Mouse (Mus musculus): ENCODE measurements around the gene Rbm42. TPM values are rescaled to one million over a fixed set of nuclear protein-coding genes. Genes with fewer than 3 reads are reported as not detected.

The Rbm42 gene
- polyA plus RNA-seq (2014; fragmentation: Nextera tagmentation; extraction: Ambion mirVana) = 119 and 123 TPM in 2 replicates

DNA sequence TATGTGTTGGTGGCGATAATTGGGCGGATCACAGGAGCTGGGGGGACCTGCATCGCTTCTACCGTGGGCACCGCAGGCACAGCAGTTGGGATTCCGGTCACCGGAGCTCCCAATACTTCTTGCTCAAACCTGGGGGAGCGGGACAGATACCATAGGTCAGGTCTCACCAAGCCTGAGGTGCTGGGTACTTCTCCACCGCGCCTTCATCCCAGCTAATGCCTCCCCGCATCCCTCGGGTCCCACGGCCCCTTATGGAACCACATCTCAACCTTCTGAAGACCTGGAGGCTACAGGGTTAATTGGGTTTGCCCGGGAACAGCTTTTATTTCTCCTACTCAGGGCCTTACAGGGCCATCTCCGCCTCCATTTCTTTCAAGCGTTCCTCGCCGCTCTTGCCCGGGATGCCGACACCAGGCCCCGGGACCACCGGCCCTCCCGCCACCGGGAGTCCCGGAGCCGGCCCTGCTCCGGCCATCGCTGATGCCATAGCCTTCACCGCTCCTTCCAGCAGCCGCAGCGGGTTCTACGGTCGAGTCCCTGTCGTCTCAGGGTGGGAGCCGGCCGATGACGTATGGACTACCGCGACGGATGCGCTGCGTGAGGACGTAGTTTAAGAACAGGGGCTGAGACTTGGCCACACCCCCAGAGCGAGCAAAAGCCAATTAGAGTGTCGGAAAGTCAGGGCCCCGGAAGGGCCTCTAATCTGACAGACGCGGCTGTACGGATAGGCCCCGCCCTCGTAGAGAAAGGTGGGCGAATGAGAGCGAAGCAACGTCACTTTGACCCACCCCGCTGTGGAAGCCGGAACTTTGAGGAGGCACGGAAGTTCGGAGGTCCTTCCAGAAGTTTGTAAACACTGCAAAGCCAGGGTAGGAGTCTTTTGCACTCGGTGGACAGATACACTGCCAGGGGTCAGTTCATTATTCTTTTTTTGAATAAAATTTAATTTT, at the start of gene Rbm42:
Rbm42 (minus strand) TSS at position 727 of the 950 bp plus-strand sequence.
- 0 out of 2 replicates have a peak within 1 kb of the TSS, but pooled peaks have one; percentile 4 for H3K27ac ChIP-seq (ENCODE audit: low read depth, low read length)
- ATAC-seq (ENCODE audit: low FRiP score) = peak; percentile 100
- WGBS = 2% methylated on average over 59 of the region's 59 CpGs

GRCm38 (mm10) chr7:30698589-30698988, 48.5 kb upstream of the Rbm42 start, which contains the start of gene 2200002J24Rik:
Gene 2200002J24Rik, plus strand, starts transcription at chr7:30698926.
- 41% methylated on average over 9 of the region's 9 CpGs for WGBS
- Histone ChIP-seq H3K9me3 (ENCODE audit: control insufficient read depth, low read length) (no peaks in the 10 kb centered on the region), H3K4me2 (replicated peaks; ENCODE audit: low read depth, low read length) (no peak within 1 kb of the TSS), H3K27ac (ENCODE audit: low read depth, low read length) (no peak within 1 kb of the TSS), H3K4me1 (replicated peaks; ENCODE audit: control insufficient read depth, insufficient read depth, low read length) (no peaks in the 10 kb centered on the region), H3K36me3 (ENCODE audit: control insufficient read depth, insufficient read depth, low read length) (no peaks in the 10 kb centered on the region), H3K27me3 (ENCODE audit: control insufficient read depth, insufficient read depth, low read length) (no peaks in the 10 kb centered on the region), H3K4me3 (ENCODE audit: low read depth, low read length) (no peak within 1 kb of the TSS), H3K9ac (ENCODE audit: low read depth, low read length) (no peak within 1 kb of the TSS)
- ATAC-seq (ENCODE audit: low FRiP score) = no peak
- DNase-seq (ENCODE audit: low spot score) = peak; percentile 15

More for the DNA sequence above, at the start of gene Rbm42:
- DNase-seq (ENCODE audit: low spot score) = peak; percentile 97
- Histone ChIP-seq H3K27me3 (ENCODE audit: control insufficient read depth, insufficient read depth, low read length) (no peaks in the 10 kb centered on the region), H3K4me2 (replicated peaks; ENCODE audit: low read depth, low read length) (peak within 1 kb of the TSS; percentile 67), H3K9ac (ENCODE audit: low read depth, low read length) (peak within 1 kb of the TSS; percentile 77), H3K9me3 (ENCODE audit: control insufficient read depth, low read length) (no peaks in the 10 kb centered on the region), H3K36me3 (ENCODE audit: control insufficient read depth, insufficient read depth, low read length) (peaks cover 10% of the 10 kb centered on the region; the same call in 1 of the 2 replicates), H3K4me3 (ENCODE audit: low read depth, low read length) (peak within 1 kb of the TSS; percentile 71), H3K4me1 (replicated peaks; ENCODE audit: control insufficient read depth, insufficient read depth, low read length) (peaks cover 3% of the 10 kb centered on the region; the same call in 1 of the 2 replicates)

GRCm38 (mm10) chr7:30698101-30698500, 48.0 kb upstream of the Rbm42 start:
- WGBS = 59% methylated on average over 5 of the region's 5 CpGs
- Histone ChIP-seq H3K4me2 (replicated peaks; ENCODE audit: low read depth, low read length) (no peak overlapping the region), H3K27me3 (ENCODE audit: control insufficient read depth, insufficient read depth, low read length) (no peaks in the 10 kb centered on the region), H3K36me3 (ENCODE audit: control insufficient read depth, insufficient read depth, low read length) (no peaks in the 10 kb centered on the region), H3K4me1 (replicated peaks; ENCODE audit: control insufficient read depth, insufficient read depth, low read length) (no peaks in the 10 kb centered on the region), H3K4me3 (ENCODE audit: low read depth, low read length) (no peak overlapping the region), H3K9me3 (ENCODE audit: control insufficient read depth, low read length) (no peaks in the 10 kb centered on the region), H3K27ac (ENCODE audit: low read depth, low read length) (no peak overlapping the region), H3K9ac (ENCODE audit: low read depth, low read length) (no peak overlapping the region)
- no peak for DNase-seq (ENCODE audit: low spot score)
- ATAC-seq (ENCODE audit: low FRiP score) = no peak

- WGBS = 76% methylated on average over 6 of the region's 6 CpGs
- peaks cover 9% of the 10 kb centered on the region; the same call in 1 of the 2 replicates for H3K27me3 ChIP-seq (ENCODE audit: control insufficient read depth, insufficient read depth, low read length)
Observed at GRCm38 (mm10) chr7:30688325-30688724, 38.2 kb upstream of the Rbm42 start.

GRCm38 (mm10) chr7:30683425-30683824, 33.3 kb upstream of the Rbm42 start:
- Histone ChIP-seq H3K4me3 (ENCODE audit: low read depth, low read length) (no peak overlapping the region), H3K27me3 (ENCODE audit: control insufficient read depth, insufficient read depth, low read length) (peaks cover 9% of the 10 kb centered on the region; the same call in 1 of the 2 replicates), H3K27ac (ENCODE audit: low read depth, low read length) (no peak overlapping the region), H3K9me3 (ENCODE audit: control insufficient read depth, low read length) (no peaks in the 10 kb centered on the region), H3K4me2 (replicated peaks; ENCODE audit: low read depth, low read length) (no peak overlapping the region), H3K36me3 (ENCODE audit: control insufficient read depth, insufficient read depth, low read length) (no peaks in the 10 kb centered on the region), H3K9ac (ENCODE audit: low read depth, low read length) (no peak overlapping the region), H3K4me1 (replicated peaks; ENCODE audit: control insufficient read depth, insufficient read depth, low read length) (no peaks in the 10 kb centered on the region)
- ATAC-seq (ENCODE audit: low FRiP score) = no peak
- WGBS = 79% methylated on average over 2 of the region's 2 CpGs
- DNase-seq (ENCODE audit: low spot score) = no peak

More at GRCm38 (mm10) chr7:30688325-30688724, 38.2 kb upstream of the Rbm42 start:
- ATAC-seq (ENCODE audit: low FRiP score) (no peak), DNase-seq (ENCODE audit: low spot score) (peak; percentile 5)
- no peak overlapping the region for H3K4me3 ChIP-seq (ENCODE audit: low read depth, low read length)
- H3K4me2 ChIP-seq (replicated peaks; ENCODE audit: low read depth, low read length) = no peak overlapping the region
- H3K4me1 ChIP-seq (replicated peaks; ENCODE audit: control insufficient read depth, insufficient read depth, low read length) = no peaks in the 10 kb centered on the region
- H3K27ac ChIP-seq (ENCODE audit: low read depth, low read length) = no peak overlapping the region
- H3K9ac ChIP-seq (ENCODE audit: low read depth, low read length) = no peak overlapping the region
- no peaks in the 10 kb centered on the region for H3K36me3 ChIP-seq (ENCODE audit: control insufficient read depth, insufficient read depth, low read length)
- H3K9me3 ChIP-seq (ENCODE audit: control insufficient read depth, low read length) = no peaks in the 10 kb centered on the region

DNA sequence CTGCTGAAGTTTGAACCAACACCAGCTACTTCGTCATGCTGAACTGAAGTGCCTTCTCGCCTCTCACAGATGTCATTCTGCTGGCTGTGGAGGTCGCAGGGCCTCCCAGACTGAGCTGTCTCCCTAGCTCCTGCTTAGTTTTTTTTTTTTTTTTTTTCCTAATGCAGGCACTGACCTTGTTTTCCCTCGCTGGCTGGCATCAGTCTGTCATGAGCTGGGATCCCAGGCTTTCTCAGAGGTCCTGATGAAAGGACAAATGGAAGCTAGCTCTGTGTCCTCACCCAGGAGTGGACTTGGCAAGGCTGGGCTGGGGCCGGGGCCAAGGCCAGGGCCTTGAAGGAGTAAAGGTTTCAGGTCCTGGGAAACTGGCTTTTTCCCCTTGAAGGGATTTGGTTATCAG, 31.8 kb upstream of the Rbm42 start:
- no peak overlapping the region for H3K9ac ChIP-seq (ENCODE audit: low read depth, low read length)
- no peak overlapping the region for H3K27ac ChIP-seq (ENCODE audit: low read depth, low read length)
- WGBS = 68% methylated on average over 5 of the region's 5 CpGs
- no peak overlapping the region for H3K4me3 ChIP-seq (ENCODE audit: low read depth, low read length)
- no peak for ATAC-seq (ENCODE audit: low FRiP score)
- no peaks in the 10 kb centered on the region for H3K27me3 ChIP-seq (ENCODE audit: control insufficient read depth, insufficient read depth, low read length)
- no peaks in the 10 kb centered on the region for H3K36me3 ChIP-seq (ENCODE audit: control insufficient read depth, insufficient read depth, low read length)
- DNase-seq (ENCODE audit: low spot score) = no peak
- H3K9me3 ChIP-seq (ENCODE audit: control insufficient read depth, low read length) = no peaks in the 10 kb centered on the region
- H3K4me1 ChIP-seq (replicated peaks; ENCODE audit: control insufficient read depth, insufficient read depth, low read length) = no peaks in the 10 kb centered on the region
- H3K4me2 ChIP-seq (replicated peaks; ENCODE audit: low read depth, low read length) = no peak overlapping the region

DNA sequence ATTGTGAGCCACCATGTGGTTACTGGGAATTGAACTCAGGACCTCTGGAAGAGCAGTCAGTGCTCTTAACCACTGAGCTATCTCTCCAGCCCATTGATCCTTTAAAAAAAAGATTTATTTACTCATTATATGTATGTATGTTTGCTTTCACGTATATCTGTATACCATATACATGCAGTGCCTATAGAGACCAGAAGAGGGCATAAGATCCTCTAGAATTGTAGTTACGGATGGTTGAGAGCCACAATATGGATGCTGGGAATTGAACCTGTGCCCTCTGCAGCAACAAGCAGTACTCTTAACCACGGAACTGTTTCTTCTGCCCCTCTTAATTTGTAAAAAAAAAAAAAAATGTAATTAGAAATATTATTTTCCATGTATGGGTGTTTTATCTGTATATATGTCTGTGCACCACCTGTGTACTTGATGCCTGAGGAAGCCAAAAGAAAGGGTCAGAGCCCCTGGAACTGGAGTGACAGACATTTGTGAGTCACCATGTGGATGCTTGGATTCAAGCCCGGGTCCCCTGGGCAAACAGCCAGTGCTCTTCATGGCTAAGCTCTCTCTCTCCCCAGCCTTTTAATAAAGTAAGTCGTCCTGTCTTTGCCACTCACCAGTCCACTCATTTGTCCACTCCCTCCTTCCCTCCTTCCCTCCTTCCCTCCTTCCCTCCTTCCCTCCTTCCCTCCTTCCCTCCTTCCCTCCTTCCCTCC, 28.3 kb upstream of the Rbm42 start:
- no peak overlapping the region for H3K4me2 ChIP-seq (replicated peaks; ENCODE audit: low read depth, low read length)
- no peaks in the 10 kb centered on the region for H3K36me3 ChIP-seq (ENCODE audit: control insufficient read depth, insufficient read depth, low read length)
- no peak overlapping the region for H3K9ac ChIP-seq (ENCODE audit: low read depth, low read length)
- no peak overlapping the region for H3K4me3 ChIP-seq (ENCODE audit: low read depth, low read length)
- 73% methylated on average over 5 of the region's 5 CpGs for WGBS
- DNase-seq (ENCODE audit: low spot score) = no peak
- ATAC-seq (ENCODE audit: low FRiP score) = no peak
- no peaks in the 10 kb centered on the region for H3K4me1 ChIP-seq (replicated peaks; ENCODE audit: control insufficient read depth, insufficient read depth, low read length)
- H3K27ac ChIP-seq (ENCODE audit: low read depth, low read length) = no peak overlapping the region
- H3K9me3 ChIP-seq (ENCODE audit: control insufficient read depth, low read length) = no peaks in the 10 kb centered on the region
- no peaks in the 10 kb centered on the region for H3K27me3 ChIP-seq (ENCODE audit: control insufficient read depth, insufficient read depth, low read length)

DNA sequence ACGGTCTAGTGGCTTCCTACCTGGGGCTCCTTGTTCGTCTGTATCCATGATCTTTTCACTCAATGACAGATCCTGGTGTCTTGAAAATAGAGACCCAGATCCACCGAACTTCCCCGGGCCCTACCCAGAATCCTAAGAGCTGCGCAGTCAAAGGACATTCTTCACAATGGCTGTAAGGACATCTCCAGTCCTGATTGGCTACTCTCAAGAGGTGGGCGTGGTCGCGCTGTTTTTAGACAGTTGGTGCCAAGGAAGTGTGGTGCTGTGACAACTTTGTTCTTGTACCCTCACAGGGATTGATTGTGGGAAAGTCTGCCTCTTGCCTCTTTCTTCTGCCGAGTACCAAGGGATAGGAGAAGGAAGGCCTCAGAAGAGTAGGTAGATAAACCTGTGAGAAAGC, 21.4 kb upstream of the Rbm42 start, which contains the start of gene Pmis2:
Pmis2 (minus strand) TSS at position 126 of the 400 bp plus-strand sequence.
- Histone ChIP-seq H3K4me1 (replicated peaks; ENCODE audit: control insufficient read depth, insufficient read depth, low read length) (no peaks in the 10 kb centered on the region), H3K9ac (ENCODE audit: low read depth, low read length) (no peak within 1 kb of the TSS), H3K36me3 (ENCODE audit: control insufficient read depth, insufficient read depth, low read length) (no peaks in the 10 kb centered on the region), H3K4me3 (ENCODE audit: low read depth, low read length) (no peak within 1 kb of the TSS), H3K4me2 (replicated peaks; ENCODE audit: low read depth, low read length) (no peak within 1 kb of the TSS), H3K27ac (ENCODE audit: low read depth, low read length) (no peak within 1 kb of the TSS), H3K9me3 (ENCODE audit: control insufficient read depth, low read length) (no peaks in the 10 kb centered on the region), H3K27me3 (ENCODE audit: control insufficient read depth, insufficient read depth, low read length) (no peaks in the 10 kb centered on the region)
- DNase-seq (ENCODE audit: low spot score) (no peak), ATAC-seq (ENCODE audit: low FRiP score) (no peak)
- WGBS = 68% methylated on average over 9 of the region's 9 CpGs

Data from hindbrain, embryonic 11.5 days (tissue).